Mouse (Mus musculus): ENCODE results near the gene Olfr281. TPM values are rescaled to one million over a fixed set of nuclear protein-coding genes. Genes with fewer than 3 reads are reported as not detected.

Gene Olfr281
- total and polyA plus RNA-seq, 3 experiments: 0.08 to 0.40 TPM; not detected in 1

DNA sequence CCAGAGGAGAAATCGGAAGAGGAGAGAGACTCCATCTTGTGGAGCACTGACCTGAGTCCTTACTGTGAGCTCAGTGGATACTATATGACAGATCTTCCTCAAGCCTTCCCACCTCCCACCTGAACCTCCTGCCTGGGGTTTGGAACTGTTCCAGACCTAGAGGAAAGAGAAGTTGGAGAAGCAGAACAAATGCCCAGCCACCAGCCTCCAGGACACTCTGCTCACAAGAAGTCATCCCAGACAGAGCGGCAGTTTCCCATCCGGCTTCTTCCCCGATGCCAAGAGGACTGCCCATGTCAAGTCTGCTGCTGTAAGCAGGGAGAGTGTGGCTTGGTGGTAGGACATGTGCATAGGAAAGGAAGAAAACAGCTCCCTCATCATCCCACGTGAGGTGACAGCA lies 23.9 kb downstream of the Olfr281 start:
- Histone ChIP-seq H3K27me3 (ENCODE audit: control insufficient read depth in 1 of 2, insufficient read depth in 2 of 2, low read length in 2 of 2) (peaks cover 8 to 9% of the 10 kb centered on the region in 2 experiments), H3K4me3 (ENCODE audit: control insufficient read depth in 1 of 2, insufficient read depth in 1 of 2, low read depth in 2 of 2, low read length in 2 of 2) (no peak overlapping the region), H3K36me3 (ENCODE audit: control insufficient read depth in 1 of 2, insufficient read depth in 2 of 2, low read length in 2 of 2) (no peaks in the 10 kb centered on the region), H3K79me2 (ENCODE audit: control insufficient read depth, insufficient read depth, low read length, poor library complexity) (no peaks in the 10 kb centered on the region), H3K9me3 (replicated peaks; ENCODE audit: insufficient read depth, low read length) (no peaks in the 10 kb centered on the region), H3K4me1 (ENCODE audit: control insufficient read depth in 1 of 2, insufficient read depth in 2 of 2, low read length in 2 of 2) (peaks cover 10 to 30% of the 10 kb centered on the region in 2 experiments; a peak in 3 of 4 replicates), H3K9ac (ENCODE audit: control insufficient read depth, low read depth, low read length, poor library complexity, severe bottlenecking) (no peak overlapping the region), H3K27ac (ENCODE audit: control insufficient read depth, low read depth, low read length) (no peak overlapping the region)
- TF ChIP-seq E2F4 (IDR thresholded peaks at IDR 0.05; ENCODE audit: borderline replicate concordance, low read depth, low read length) (no peak), KAT2A (conservative IDR thresholded peaks at IDR 0.05; ENCODE audit: low read depth, low read length) (no peak), RCOR1 (IDR thresholded peaks at IDR 0.05; ENCODE audit: low read depth, low read length) (no peak), ZMIZ1 (IDR thresholded peaks at IDR 0.05; ENCODE audit: low read depth, low read length) (no peak), MYB (IDR thresholded peaks at IDR 0.05; ENCODE audit: low read depth, low read length) (no peak), HCFC1 (IDR thresholded peaks at IDR 0.05; ENCODE audit: low read depth, low read length) (no peak), CTCF (IDR thresholded peaks at IDR 0.05 in 2 of 3, conservative IDR thresholded peaks at IDR 0.05 in 1 of 3; ENCODE audit: control insufficient read depth in 1 of 3, insufficient read depth in 1 of 3, low read depth in 2 of 3, low read length in 3 of 3, poor library complexity in 1 of 3, severe bottlenecking in 1 of 3) (no peak), ZKSCAN1 (IDR thresholded peaks at IDR 0.05; ENCODE audit: low read depth, low read length) (no peak), ELF1 (IDR thresholded peaks at IDR 0.05; ENCODE audit: low read depth, low read length) (no peak), CHD1 (IDR thresholded peaks at IDR 0.05; ENCODE audit: low read depth, low read length) (no peak), ZNF384 (IDR thresholded peaks at IDR 0.05; ENCODE audit: low read depth, low read length) (no peak), SIN3A (IDR thresholded peaks at IDR 0.05; ENCODE audit: low read length) (no peak), POLR2AphosphoS2 (IDR thresholded peaks at IDR 0.05; ENCODE audit: low read length) (no peak)
- DNase-seq (ENCODE audit: low read depth, low spot score): no peak

- no peak for DNase-seq (ENCODE audit: low read depth, low spot score)
- peaks cover 0 to 8% of the 10 kb centered on the region in 2 experiments; a peak in 2 of 4 replicates for H3K36me3 ChIP-seq (ENCODE audit: control insufficient read depth in 1 of 2, insufficient read depth in 2 of 2, low read length in 2 of 2)
- H3K9me3 ChIP-seq (replicated peaks; ENCODE audit: insufficient read depth, low read length): no peaks in the 10 kb centered on the region
- TF ChIP-seq ETS1 (IDR thresholded peaks at IDR 0.05; ENCODE audit: low read depth, low read length) (0 out of 2 replicates have a peak, but pooled peaks have one; percentile 6), POLR2AphosphoS2 (IDR thresholded peaks at IDR 0.05; ENCODE audit: low read length) (no peak), RCOR1 (IDR thresholded peaks at IDR 0.05; ENCODE audit: low read depth, low read length) (0 out of 2 replicates have a peak, but pooled peaks have one; percentile 6)
- H3K27ac ChIP-seq (ENCODE audit: control insufficient read depth, low read depth, low read length): no peak overlapping the region
- H3K79me2 ChIP-seq (ENCODE audit: control insufficient read depth, insufficient read depth, low read length, poor library complexity): no peaks in the 10 kb centered on the region
- no peak overlapping the region for H3K9ac ChIP-seq (ENCODE audit: control insufficient read depth, low read depth, low read length, poor library complexity, severe bottlenecking)
- peaks cover 19 to 39% of the 10 kb centered on the region in 2 experiments for H3K4me1 ChIP-seq (ENCODE audit: control insufficient read depth in 1 of 2, insufficient read depth in 2 of 2, low read length in 2 of 2)
- H3K27me3 ChIP-seq (ENCODE audit: control insufficient read depth in 1 of 2, insufficient read depth in 2 of 2, low read length in 2 of 2): 0 out of 4 replicates have a peak, but pooled peaks cover 0 to 1% of the 10 kb centered on the region in 2 experiments
- H3K4me3 ChIP-seq (ENCODE audit: control insufficient read depth in 1 of 2, insufficient read depth in 1 of 2, low read depth in 2 of 2, low read length in 2 of 2): no peak overlapping the region
Measured at GRCm38 (mm10) chr15:98479568-98480102, 27.2 kb downstream of the Olfr281 start.

Data from MEL (cell line).